Mouse (Mus musculus): ENCODE data around the gene Noto. TPM values are rescaled to one million over a fixed set of nuclear protein-coding genes. Genes with fewer than 3 reads are reported as not detected.
"Not testable (repeated sequence)": the region's sequence is repeated elsewhere in the genome, so short reads cannot be mapped to it uniquely, and the experiment has no call there.

Gene Noto
- polyA plus RNA-seq, 1 experiment from 2014 or later = not detected

DNA sequence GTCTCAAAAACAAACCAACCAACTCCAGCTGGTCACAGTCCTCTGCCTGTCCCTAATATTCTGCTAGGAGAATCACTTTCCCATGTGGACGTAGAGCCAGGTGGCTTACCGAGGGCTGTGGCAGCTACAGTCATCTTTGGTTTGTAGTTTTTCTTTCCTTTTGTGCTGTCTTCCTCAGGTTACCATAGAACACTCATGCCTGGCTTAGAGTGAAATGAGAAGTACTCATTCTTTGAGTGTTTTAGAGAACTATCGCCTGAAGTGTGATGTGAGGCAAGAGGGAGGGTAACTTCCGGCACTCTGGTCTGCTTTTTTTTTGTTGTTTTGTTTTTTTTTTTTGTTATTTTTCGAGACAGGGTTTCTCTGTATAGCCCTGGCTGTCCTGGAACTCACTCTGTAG, 10.2 kb downstream of the Noto start:
- H3K27ac ChIP-seq = peak overlapping the region; percentile 39; the same call in 1 of the 2 replicates
- H3K9me3 ChIP-seq (replicated peaks) = no peaks in the 10 kb centered on the region
- peaks cover 13% of the 10 kb centered on the region for H3K36me3 ChIP-seq
- ATAC-seq = no peak
- peaks cover 30% of the 10 kb centered on the region for H3K4me1 ChIP-seq
- WGBS (ENCODE audit: insufficient replicate concordance) = 62% methylated on average over 5 of the region's 5 CpGs
- peak overlapping the region; percentile 93; the same call in 1 of the 2 replicates for H3K4me2 ChIP-seq
- peaks cover 14% of the 10 kb centered on the region; the same call in 1 of the 2 replicates for H3K27me3 ChIP-seq (replicated peaks)
- H3K4me3 ChIP-seq = no peak overlapping the region
- H3K9ac ChIP-seq = no peak overlapping the region

DNA sequence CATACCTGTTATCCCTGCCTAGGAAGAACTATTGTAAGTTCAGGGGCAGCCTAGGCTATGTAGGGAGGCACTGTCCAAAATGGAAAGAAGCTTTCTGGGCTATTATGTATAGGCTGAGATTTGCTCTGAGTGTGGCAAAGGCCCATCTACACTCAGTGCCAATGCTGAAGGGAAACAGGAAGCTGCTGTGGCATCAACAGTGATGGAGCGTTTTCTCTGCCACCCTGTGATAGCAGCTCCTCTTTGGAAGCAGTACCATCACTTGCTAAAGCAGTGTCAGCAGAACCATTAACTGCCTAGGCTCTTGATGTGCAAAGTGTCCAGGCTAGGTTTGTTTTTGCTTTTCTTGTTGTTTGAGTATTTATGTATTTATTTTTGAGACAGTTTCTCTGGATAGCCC, 12.5 kb downstream of the Noto start:
- Histone ChIP-seq H3K36me3 (peaks cover 36% of the 10 kb centered on the region), H3K27ac (no peak overlapping the region), H3K9me3 (replicated peaks) (no peaks in the 10 kb centered on the region), H3K27me3 (replicated peaks) (no peaks in the 10 kb centered on the region), H3K4me2 (no peak overlapping the region), H3K9ac (no peak overlapping the region), H3K4me3 (no peak overlapping the region), H3K4me1 (peaks cover 30% of the 10 kb centered on the region)
- ATAC-seq = no peak
- WGBS (ENCODE audit: insufficient replicate concordance) = 57% methylated on average over 1 of the region's 1 CpGs

DNA sequence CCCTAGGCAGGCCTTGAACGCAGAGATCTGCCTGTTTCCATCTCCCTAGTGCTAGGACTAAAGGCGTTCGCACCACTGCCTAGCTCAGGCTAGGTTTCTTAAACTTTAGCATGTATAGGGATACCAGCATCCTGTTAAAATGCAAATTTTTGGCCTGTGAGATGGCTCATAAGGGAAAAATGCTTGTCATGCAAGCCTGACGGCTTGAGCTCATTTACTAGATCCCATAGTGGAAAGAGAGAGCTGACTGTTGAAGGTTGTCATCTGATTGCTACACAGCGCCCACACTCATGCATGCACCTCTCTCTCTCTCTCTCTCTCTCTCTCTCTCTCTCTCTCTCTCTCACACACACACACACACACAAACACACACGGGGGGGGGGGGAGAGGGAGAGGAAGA, 12.9 kb downstream of the Noto start:
- WGBS (ENCODE audit: insufficient replicate concordance) = 73% methylated on average over 5 of the region's 6 CpGs

DNA sequence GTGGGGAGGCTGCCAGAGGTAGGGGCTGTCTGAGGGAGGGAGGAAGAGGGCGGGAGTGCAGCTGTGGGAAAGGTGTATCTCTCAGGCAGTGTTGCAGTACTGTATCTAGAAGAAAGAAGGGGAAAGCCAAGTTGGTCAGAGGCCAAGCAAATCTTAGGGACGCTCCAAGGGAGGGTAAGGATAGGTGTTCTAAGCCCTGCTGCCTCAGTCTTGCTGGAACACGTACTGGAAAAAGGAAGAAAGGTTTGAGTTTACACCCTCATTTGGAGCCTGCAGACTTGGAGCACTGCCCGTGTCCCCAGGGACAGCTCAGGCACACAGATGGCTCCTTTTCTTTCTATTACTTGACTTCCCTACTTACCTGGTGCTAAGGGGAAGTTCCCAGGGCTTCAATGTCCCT, 17.5 kb downstream of the Noto start:
- no peak for ATAC-seq
- Histone ChIP-seq H3K27me3 (replicated peaks) (no peaks in the 10 kb centered on the region), H3K36me3 (peaks cover 86% of the 10 kb centered on the region), H3K9ac (no peak overlapping the region), H3K9me3 (replicated peaks) (no peaks in the 10 kb centered on the region), H3K27ac (no peak overlapping the region), H3K4me2 (no peak overlapping the region), H3K4me3 (no peak overlapping the region), H3K4me1 (no peaks in the 10 kb centered on the region)
- 74% methylated on average over 4 of the region's 4 CpGs for WGBS (ENCODE audit: insufficient replicate concordance)

More for the DNA sequence above, 12.9 kb downstream of the Noto start:
- no peaks in the 10 kb centered on the region for H3K27me3 ChIP-seq (replicated peaks)
- no peak overlapping the region for H3K4me3 ChIP-seq
- H3K9me3 ChIP-seq (replicated peaks) = no peaks in the 10 kb centered on the region
- no peak for ATAC-seq
- peaks cover 26% of the 10 kb centered on the region for H3K4me1 ChIP-seq
- no peak overlapping the region for H3K4me2 ChIP-seq
- H3K9ac ChIP-seq = no peak overlapping the region
- H3K36me3 ChIP-seq = peaks cover 41% of the 10 kb centered on the region
- no peak overlapping the region for H3K27ac ChIP-seq

DNA sequence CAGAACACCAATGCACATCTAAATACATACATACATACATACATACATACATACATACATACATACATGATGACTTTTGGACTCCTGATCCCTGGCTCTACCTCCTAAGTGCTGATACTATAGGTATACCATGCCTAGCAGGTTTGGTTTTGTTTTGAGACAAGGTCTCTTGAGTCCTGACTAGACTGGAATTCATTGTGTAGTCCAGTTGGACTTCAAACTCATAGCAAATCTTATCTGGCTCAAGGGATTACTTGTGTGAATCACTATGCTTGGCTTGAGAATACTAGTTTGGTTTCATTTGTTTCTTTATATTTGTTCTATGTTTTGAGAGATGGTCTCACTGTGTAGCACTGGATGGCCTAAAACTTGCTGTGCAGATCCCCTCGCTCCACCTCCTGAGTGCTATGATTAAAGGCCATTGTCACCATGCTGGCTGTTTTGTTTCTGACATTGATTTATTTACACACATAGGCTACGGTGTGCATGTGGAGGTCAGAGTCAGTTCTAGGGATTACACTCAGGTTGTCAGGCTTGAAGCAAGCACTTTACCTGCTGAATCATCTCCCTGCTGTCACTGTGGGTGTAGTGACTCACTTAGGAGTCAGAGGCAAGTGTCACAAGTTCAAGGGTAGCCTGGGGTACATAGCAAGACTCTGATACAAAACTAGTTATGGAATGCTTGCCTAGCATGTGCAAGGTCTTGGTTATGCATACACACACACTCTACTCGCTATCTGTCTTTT, 20.0 kb downstream of the Noto start:
- H3K4me2 ChIP-seq = no peak overlapping the region
- ATAC-seq = no peak
- no peaks in the 10 kb centered on the region for H3K4me1 ChIP-seq
- H3K9me3 ChIP-seq (replicated peaks) = no peaks in the 10 kb centered on the region
- no peak overlapping the region for H3K27ac ChIP-seq
- no peak overlapping the region for H3K4me3 ChIP-seq
- H3K9ac ChIP-seq = no peak overlapping the region
- H3K27me3 ChIP-seq (replicated peaks) = no peaks in the 10 kb centered on the region
- 80% methylated on average over 3 of the region's 3 CpGs for WGBS (ENCODE audit: insufficient replicate concordance)
- H3K36me3 ChIP-seq = peaks cover 99% of the 10 kb centered on the region

DNA sequence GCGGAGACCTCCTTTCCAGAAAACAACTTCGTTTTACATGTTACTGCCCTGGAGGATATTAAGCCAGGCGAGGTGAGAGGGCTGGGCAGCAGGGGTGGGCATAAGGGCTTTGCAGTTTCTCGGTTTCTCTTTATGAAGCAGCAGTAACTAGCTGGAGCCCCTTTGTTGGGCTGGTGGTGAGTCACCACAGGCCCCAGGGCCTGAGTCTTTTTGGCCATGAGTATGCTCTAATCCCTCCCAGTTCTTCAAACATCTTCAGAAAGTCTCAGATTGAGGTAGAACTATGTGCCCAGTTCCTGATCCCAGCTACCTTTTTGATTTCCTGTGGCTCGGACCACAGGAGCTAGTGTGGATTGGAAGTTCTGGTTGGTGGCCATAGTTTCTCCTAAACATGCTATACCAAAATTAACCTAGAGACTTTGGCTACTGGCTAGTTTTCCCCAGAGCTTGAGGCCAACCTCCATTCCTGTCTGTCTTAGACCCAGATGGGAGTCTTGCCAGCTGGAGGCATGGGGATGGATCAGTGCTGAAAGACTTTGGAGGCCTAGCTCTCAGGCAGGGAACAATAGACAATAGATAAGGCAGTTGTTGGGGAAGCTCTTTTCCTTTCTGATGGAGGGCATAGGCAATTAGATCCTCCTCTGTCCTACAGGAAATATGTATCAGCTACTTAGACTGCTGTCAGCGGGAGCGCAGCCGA, 20.7 kb downstream of the Noto start:
- Histone ChIP-seq H3K4me1 (no peaks in the 10 kb centered on the region), H3K9me3 (replicated peaks) (no peaks in the 10 kb centered on the region), H3K4me3 (no peak overlapping the region), H3K27me3 (replicated peaks) (no peaks in the 10 kb centered on the region), H3K27ac (no peak overlapping the region; the same call in 1 of the 2 replicates), H3K9ac (no peak overlapping the region), H3K4me2 (no peak overlapping the region), H3K36me3 (peaks cover 93% of the 10 kb centered on the region)
- WGBS (ENCODE audit: insufficient replicate concordance) = 78% methylated on average over 8 of the region's 8 CpGs
- ATAC-seq = no peak

DNA sequence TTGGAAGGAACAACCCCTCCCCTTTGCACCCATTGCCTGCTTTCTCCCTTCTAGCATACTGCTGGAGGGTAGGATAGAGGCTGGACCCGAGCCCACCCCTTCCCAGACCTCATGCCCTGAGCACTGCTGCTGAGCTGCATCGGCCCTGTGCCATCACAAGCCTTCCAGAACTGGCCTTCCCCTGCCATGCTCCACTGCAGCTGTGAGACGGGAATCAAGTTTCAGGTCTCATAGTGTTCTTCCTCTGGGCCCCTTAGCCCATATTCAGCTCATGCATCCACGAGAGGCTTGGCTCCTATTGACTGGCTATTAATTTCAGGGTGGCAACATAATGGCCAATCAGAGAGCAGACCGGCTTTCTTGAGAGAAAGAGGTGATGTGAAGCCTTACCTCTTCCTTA, 21.6 kb downstream of the Noto start:
- H3K27ac ChIP-seq = no peak overlapping the region
- H3K4me3 ChIP-seq = no peak overlapping the region
- H3K36me3 ChIP-seq = peaks cover 84% of the 10 kb centered on the region
- H3K4me2 ChIP-seq = no peak overlapping the region
- H3K27me3 ChIP-seq (replicated peaks) = no peaks in the 10 kb centered on the region
- no peaks in the 10 kb centered on the region for H3K9me3 ChIP-seq (replicated peaks)
- 77% methylated on average over 5 of the region's 5 CpGs for WGBS (ENCODE audit: insufficient replicate concordance)
- H3K4me1 ChIP-seq = peaks cover 8% of the 10 kb centered on the region
- ATAC-seq = no peak
- H3K9ac ChIP-seq = no peak overlapping the region

DNA sequence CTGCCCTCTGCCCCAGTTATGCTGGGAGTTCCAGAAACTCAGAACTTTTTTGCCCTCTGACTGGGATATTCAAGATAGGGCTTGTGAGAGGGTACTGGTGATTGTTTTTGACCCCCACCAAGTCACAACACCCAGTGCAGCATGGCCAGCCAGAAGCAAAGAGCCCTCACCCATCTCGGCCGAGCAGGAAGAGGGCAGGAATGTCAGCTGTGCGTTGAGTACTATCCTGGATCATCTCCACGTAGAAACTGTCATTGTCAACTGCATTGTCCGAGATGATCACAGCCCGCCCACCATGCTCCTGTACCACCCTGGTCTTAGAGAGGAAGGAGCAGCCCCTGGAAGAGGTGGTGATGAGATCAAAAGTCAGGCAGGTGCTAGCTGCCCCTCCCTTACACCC, 23.7 kb downstream of the Noto start:
- ATAC-seq = no peak
- H3K36me3 ChIP-seq = peaks cover 64% of the 10 kb centered on the region
- no peak overlapping the region for H3K27ac ChIP-seq
- no peaks in the 10 kb centered on the region for H3K9me3 ChIP-seq (replicated peaks)
- 86% methylated on average over 6 of the region's 6 CpGs for WGBS (ENCODE audit: insufficient replicate concordance)
- peaks cover 13% of the 10 kb centered on the region for H3K4me1 ChIP-seq
- H3K27me3 ChIP-seq (replicated peaks) = no peaks in the 10 kb centered on the region
- no peak overlapping the region for H3K4me3 ChIP-seq
- H3K4me2 ChIP-seq = no peak overlapping the region
- H3K9ac ChIP-seq = no peak overlapping the region

DNA sequence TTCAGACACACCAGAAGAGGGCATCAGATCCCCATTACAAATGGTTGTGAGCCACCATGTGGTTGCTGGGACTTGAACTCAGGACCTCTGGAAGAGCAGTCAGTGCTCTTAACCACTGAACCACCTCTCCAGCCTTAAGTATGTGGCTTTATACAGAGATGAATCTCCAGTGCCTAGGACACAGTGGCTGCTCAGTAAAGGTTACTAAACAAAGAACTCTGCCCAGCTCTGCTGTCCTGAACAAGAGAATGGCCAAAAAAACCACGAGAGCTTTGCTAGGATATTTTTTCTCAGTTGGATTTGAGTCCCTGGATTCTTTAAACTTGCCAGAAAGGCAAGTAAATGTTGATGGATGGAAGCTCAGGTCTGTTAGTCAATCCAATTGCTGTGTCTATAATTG, 26.5 kb downstream of the Noto start:
- WGBS (ENCODE audit: insufficient replicate concordance) = 48% methylated on average over 1 of the region's 1 CpGs
- H3K9me3 ChIP-seq (replicated peaks); ATAC-seq; H3K27me3 ChIP-seq (replicated peaks): not testable (repeated sequence)
- H3K4me2 ChIP-seq = peak overlapping the region; percentile 96
- H3K4me1 ChIP-seq = peaks cover 40% of the 10 kb centered on the region
- peak overlapping the region; percentile 86 for H3K9ac ChIP-seq
- H3K27ac ChIP-seq = peak overlapping the region; percentile 81; the same call in 1 of the 2 replicates
- H3K36me3 ChIP-seq = peaks cover 44% of the 10 kb centered on the region
- peak overlapping the region; percentile 85 for H3K4me3 ChIP-seq

DNA sequence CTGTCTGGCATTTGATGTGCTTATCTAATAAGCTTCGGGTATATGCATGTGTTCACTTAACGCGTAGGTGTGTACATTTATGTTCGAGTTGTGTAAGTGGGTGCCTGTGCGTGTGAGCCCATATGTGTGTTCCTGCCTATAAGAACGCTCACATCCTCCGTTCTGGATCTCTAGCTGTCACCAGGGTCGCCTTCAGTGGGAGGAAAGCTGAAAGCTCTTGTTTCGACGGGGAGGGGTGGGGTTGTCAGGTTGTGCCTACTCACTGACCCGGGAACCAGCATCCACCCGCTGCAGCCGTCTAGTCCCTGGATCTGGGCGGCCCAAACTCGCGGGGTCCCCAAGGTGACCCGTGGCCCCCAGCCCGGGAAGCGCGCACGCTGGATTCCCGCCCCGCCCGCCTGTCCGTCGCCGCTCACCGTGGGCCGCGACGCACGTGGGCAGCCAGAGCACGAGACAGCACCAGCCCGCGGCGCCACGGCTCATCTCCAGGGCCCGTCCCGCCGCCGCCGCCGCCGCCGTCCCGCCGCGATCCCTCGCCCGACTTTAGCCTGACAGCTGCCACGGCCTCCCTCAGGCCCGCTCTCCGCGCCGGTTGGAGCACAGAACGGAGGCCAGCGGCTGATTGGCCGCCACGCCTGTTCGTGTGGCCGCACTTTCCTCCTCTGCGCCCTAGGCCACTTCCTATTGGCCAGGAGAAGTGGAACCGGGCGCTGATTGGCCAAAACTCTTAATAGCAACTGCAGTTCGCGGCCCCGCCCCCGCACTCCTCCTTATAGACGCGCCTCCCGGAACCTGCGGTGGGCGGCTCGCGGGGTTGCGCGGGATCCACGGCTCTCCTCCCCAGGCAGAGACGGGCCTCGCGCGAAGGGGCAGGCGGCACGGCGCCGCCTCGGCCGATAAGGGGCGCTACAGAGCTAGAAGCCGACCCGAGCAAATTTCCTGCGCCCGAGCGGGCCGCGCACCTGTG, 27.3 kb downstream of the Noto start, which contains the start of gene Cct7:
Gene Cct7, plus strand, starts transcription at position 818 of the 967 bp plus-strand sequence.
- Histone ChIP-seq H3K27ac (peak within 1 kb of the TSS; percentile 95), H3K36me3 (peaks cover 38% of the 10 kb centered on the region), H3K4me2 (peak within 1 kb of the TSS; percentile 96), H3K4me1 (peaks cover 47% of the 10 kb centered on the region), H3K9me3 (replicated peaks) (no peaks in the 10 kb centered on the region), H3K9ac (peak within 1 kb of the TSS; percentile 89), H3K4me3 (peak within 1 kb of the TSS; percentile 85), H3K27me3 (replicated peaks) (no peaks in the 10 kb centered on the region)
- under 1% methylated on average over 83 of the region's 96 CpGs for WGBS (ENCODE audit: insufficient replicate concordance)
- peak; percentile 93 for ATAC-seq

DNA sequence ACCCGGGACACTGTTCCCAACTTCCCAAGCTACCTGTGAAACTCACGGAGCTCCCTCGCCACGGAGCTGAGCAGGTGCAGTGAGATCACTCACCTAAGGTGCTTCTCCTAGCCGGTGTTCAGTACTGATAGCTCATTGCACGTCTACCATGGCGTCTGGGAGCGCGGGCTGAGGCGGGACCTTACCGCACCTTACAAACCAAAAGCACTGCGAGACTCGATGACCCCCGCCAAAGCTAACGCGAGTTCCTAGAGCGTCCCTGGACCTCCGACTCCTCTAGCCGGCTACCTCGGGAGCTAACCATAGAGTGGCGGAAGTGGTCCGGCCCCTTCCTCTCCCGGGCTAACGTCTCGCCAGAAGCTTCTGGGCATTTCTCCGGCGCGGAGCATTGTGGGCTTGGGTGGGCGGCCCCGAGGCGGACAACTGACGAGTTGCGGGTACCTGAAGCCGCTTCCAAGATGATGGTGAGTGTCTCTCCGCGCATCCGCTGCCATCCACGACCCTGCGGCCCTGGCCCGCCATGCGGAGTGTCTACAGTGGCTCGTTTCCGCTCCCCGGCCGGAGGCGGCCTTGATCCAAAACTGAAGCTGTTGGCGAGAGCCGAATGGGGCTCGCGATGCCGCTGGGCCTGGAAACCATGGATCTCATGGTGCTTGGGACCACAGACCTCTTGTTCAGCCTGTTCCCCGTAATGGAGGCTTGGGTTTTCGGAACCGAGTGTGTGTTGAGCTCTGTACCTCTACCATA, 28.2 kb downstream of the Noto start, which contains the start of gene Pradc1:
Gene Pradc1, minus strand, starts transcription at position 307 of the 747 bp plus-strand sequence.
- H3K4me1 ChIP-seq = peaks cover 56% of the 10 kb centered on the region
- no peaks in the 10 kb centered on the region for H3K27me3 ChIP-seq (replicated peaks)
- H3K9me3 ChIP-seq (replicated peaks) = no peaks in the 10 kb centered on the region
- H3K36me3 ChIP-seq = peaks cover 38% of the 10 kb centered on the region
- peak within 1 kb of the TSS; percentile 89 for H3K9ac ChIP-seq
- under 1% methylated on average over 54 of the region's 54 CpGs for WGBS (ENCODE audit: insufficient replicate concordance)
- peak within 1 kb of the TSS; percentile 85 for H3K4me3 ChIP-seq
- H3K27ac ChIP-seq = peak within 1 kb of the TSS; percentile 95
- ATAC-seq = peak; percentile 79
- peak within 1 kb of the TSS; percentile 96 for H3K4me2 ChIP-seq

Data from liver, embryonic 12.5 days (tissue).